Mouse (Mus musculus) urinary bladder, postnatal 4 days (tissue): ENCODE data around the gene Nus1.

ENCODE experiments used
- DNase-seq, 2 experiments: peaks; one replicate each; pipeline ENCODE4 v3.0.0; 2021 to 2022; ENCODE audit warnings: low spot score in 2 of 2

Nus1 gene

GRCm38 (mm10) chr10:52417998-52418860 is 882 bp downstream of the Nus1 start:
- no peak for DNase-seq

- no peak for DNase-seq
Observed at GRCm38 (mm10) chr10:52418931-52419330, 1.6 kb downstream of the Nus1 start.

- DNase-seq: no peak
Observed at GRCm38 (mm10) chr10:52419402-52419801, 2.1 kb downstream of the Nus1 start.

GRCm38 (mm10) chr10:52420526-52420925 is 3.2 kb downstream of the Nus1 start:
- no peak for DNase-seq

GRCm38 (mm10) chr10:52421716-52422115 is 4.4 kb downstream of the Nus1 start:
- DNase-seq: no peak

GRCm38 (mm10) chr10:52423097-52423496 is 5.8 kb downstream of the Nus1 start:
- no peak for DNase-seq

GRCm38 (mm10) chr10:52426314-52426980 is 9.1 kb downstream of the Nus1 start:
- DNase-seq: no peak

GRCm38 (mm10) chr10:52427634-52428415 is 10.5 kb downstream of the Nus1 start:
- no peak for DNase-seq

- no peak for DNase-seq
Observed at GRCm38 (mm10) chr10:52430953-52431352, 13.6 kb downstream of the Nus1 start.

GRCm38 (mm10) chr10:52434836-52435235 is 17.5 kb downstream of the Nus1 start:
- no peak for DNase-seq

GRCm38 (mm10) chr10:52460614-52461013 is 43.3 kb downstream of the Nus1 start:
- no peak for DNase-seq

GRCm38 (mm10) chr10:52463941-52464739 is 46.8 kb downstream of the Nus1 start:
- DNase-seq: no peak

- no peak for DNase-seq
Observed at GRCm38 (mm10) chr10:52471520-52471919, 54.2 kb downstream of the Nus1 start.
